Mouse (Mus musculus): ENCODE measurements around the gene Zhx3. TPM values are rescaled to one million over a fixed set of nuclear protein-coding genes. Genes with fewer than 3 reads are reported as not detected.

Gene Zhx3
- polyA plus RNA-seq, 1 experiment from 2014 or later: 15.5 TPM

GRCm38 (mm10) chr2:160778034-160778433, 94.8 kb downstream of the Zhx3 start:
- no peak overlapping the region for H3K4me2 ChIP-seq (ENCODE audit: low read depth, low read length)
- no peak for ATAC-seq (ENCODE audit: low read depth)

DNA sequence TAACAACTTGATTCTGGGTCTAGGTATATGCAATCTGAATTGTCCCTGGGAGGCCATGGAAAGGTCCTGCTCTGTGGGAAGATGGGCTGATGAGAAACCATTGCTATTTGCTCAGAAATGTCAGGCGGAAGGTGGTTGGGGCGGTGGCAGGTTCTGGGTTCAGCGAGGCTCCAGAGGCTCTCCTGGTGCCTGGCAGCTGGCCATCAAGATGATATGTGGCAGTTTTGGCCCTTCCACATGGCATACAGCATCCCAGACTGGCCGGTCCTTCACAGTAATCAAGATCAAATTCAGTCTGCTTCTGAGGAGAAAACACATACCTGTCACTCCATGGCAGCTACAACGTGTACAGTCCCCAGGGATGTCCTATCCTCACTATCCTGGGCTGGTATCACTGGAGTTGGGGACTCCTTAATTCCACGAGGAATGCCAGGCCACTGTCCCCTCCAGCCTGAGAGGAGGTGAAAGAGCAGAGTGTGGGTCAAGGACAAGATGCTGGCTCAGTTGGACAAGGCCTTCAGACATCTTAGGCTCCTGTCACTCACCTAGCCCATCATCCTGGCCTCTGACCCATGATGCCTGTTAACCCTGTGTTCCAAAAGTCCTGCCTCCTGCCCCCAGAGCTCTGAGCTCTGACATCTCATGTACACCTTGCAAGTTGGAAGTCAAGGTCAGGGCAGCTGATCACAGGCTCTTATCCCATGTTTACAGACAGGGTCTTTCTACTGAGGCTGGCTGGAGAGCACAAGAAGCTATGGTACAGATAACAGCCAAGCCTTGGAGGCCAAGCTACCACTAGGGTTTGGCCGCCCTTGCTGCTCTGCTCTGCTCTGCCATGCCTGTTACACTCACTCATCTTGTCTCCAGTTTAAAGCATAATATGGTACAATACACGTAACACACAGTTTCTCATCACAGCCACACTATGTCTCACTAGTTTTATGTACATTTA, 101.2 kb downstream of the Zhx3 start:
- Histone ChIP-seq H3K4me1 (ENCODE audit: control insufficient read depth, insufficient read depth, low read length) (no peaks in the 10 kb centered on the region), H3K9ac (replicated peaks; ENCODE audit: low read depth, low read length) (no peak overlapping the region), H3K4me2 (ENCODE audit: low read depth, low read length) (no peak overlapping the region), H3K36me3 (ENCODE audit: control insufficient read depth, insufficient read depth, low read length) (peaks cover 3% of the 10 kb centered on the region; the same call in 1 of the 2 replicates), H3K9me3 (ENCODE audit: control insufficient read depth, low read length) (no peaks in the 10 kb centered on the region), H3K27me3 (ENCODE audit: control insufficient read depth, insufficient read depth, low read length) (no peaks in the 10 kb centered on the region), H3K4me3 (ENCODE audit: low read depth, low read length) (no peak overlapping the region), H3K27ac (ENCODE audit: low read depth, low read length) (no peak overlapping the region)
- 89% methylated on average over 8 of the region's 8 CpGs for WGBS
- no peak for ATAC-seq (ENCODE audit: low read depth)

More at GRCm38 (mm10) chr2:160778034-160778433, 94.8 kb downstream of the Zhx3 start:
- Histone ChIP-seq H3K4me1 (ENCODE audit: control insufficient read depth, insufficient read depth, low read length) (no peaks in the 10 kb centered on the region), H3K9ac (replicated peaks; ENCODE audit: low read depth, low read length) (no peak overlapping the region), H3K27ac (ENCODE audit: low read depth, low read length) (no peak overlapping the region), H3K9me3 (ENCODE audit: control insufficient read depth, low read length) (no peaks in the 10 kb centered on the region), H3K36me3 (ENCODE audit: control insufficient read depth, insufficient read depth, low read length) (no peaks in the 10 kb centered on the region), H3K4me3 (ENCODE audit: low read depth, low read length) (no peak overlapping the region), H3K27me3 (ENCODE audit: control insufficient read depth, insufficient read depth, low read length) (no peaks in the 10 kb centered on the region)
- WGBS: 88% methylated on average over 2 of the region's 2 CpGs

GRCm38 (mm10) chr2:160770871-160771270, 101.9 kb downstream of the Zhx3 start:
- 96% methylated on average over 1 of the region's 1 CpGs for WGBS

DNA sequence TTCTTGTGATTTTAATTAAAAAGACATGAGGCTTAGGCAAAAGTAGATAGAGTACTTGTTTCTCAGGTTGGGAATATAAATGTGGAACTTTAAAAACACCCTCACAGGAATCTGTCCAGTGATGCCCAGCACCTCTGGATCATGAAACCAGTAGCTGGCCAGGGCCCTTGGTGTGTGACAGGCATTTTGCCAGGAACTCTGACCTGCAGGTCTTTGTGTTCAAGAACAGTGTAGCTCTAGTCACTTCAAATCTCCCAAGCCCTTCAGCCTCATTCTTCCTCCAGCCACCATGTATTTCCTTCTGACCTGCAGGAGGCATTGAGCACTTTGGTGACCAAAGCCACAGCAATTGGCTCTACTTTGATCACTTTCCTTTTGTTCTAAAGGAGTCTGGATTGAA, 102.4 kb downstream of the Zhx3 start:
- Histone ChIP-seq H3K27me3 (ENCODE audit: control insufficient read depth, insufficient read depth, low read length) (no peaks in the 10 kb centered on the region), H3K9ac (replicated peaks; ENCODE audit: low read depth, low read length) (no peak overlapping the region), H3K4me1 (ENCODE audit: control insufficient read depth, insufficient read depth, low read length) (no peaks in the 10 kb centered on the region; the same call in 1 of the 2 replicates), H3K4me3 (ENCODE audit: low read depth, low read length) (no peak overlapping the region), H3K27ac (ENCODE audit: low read depth, low read length) (no peak overlapping the region), H3K36me3 (ENCODE audit: control insufficient read depth, insufficient read depth, low read length) (peaks cover 3% of the 10 kb centered on the region; the same call in 1 of the 2 replicates), H3K9me3 (ENCODE audit: control insufficient read depth, low read length) (no peaks in the 10 kb centered on the region), H3K4me2 (ENCODE audit: low read depth, low read length) (no peak overlapping the region)
- no peak for ATAC-seq (ENCODE audit: low read depth)

More at GRCm38 (mm10) chr2:160770871-160771270, 101.9 kb downstream of the Zhx3 start:
- Histone ChIP-seq H3K27me3 (ENCODE audit: control insufficient read depth, insufficient read depth, low read length) (no peaks in the 10 kb centered on the region), H3K9ac (replicated peaks; ENCODE audit: low read depth, low read length) (no peak overlapping the region), H3K4me1 (ENCODE audit: control insufficient read depth, insufficient read depth, low read length) (no peaks in the 10 kb centered on the region; the same call in 1 of the 2 replicates), H3K4me3 (ENCODE audit: low read depth, low read length) (no peak overlapping the region), H3K4me2 (ENCODE audit: low read depth, low read length) (no peak overlapping the region), H3K9me3 (ENCODE audit: control insufficient read depth, low read length) (no peaks in the 10 kb centered on the region), H3K27ac (ENCODE audit: low read depth, low read length) (no peak overlapping the region), H3K36me3 (ENCODE audit: control insufficient read depth, insufficient read depth, low read length) (peaks cover 3% of the 10 kb centered on the region; the same call in 1 of the 2 replicates)
- no peak for ATAC-seq (ENCODE audit: low read depth)

DNA sequence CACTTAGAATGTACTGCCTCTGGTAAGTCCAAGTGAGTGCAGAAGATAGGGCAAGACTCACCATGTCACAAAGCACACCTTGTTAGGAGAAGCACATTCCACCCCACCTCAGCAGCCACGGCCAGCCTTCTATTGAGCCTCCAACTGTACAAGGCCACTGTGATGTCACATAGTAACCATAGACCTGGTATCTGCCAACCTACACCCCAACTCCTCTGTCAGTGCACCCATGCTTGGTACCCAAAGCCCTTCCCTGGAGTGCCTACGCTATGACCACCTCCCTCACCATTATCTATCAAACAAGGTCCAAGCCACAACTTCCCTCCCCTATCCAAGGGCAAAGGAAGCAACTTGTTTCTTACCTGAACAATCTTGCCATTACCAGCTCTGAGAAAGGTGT, 103.8 kb downstream of the Zhx3 start:
- WGBS: 98% methylated on average over 2 of the region's 2 CpGs
- no peak for ATAC-seq (ENCODE audit: low read depth)

DNA sequence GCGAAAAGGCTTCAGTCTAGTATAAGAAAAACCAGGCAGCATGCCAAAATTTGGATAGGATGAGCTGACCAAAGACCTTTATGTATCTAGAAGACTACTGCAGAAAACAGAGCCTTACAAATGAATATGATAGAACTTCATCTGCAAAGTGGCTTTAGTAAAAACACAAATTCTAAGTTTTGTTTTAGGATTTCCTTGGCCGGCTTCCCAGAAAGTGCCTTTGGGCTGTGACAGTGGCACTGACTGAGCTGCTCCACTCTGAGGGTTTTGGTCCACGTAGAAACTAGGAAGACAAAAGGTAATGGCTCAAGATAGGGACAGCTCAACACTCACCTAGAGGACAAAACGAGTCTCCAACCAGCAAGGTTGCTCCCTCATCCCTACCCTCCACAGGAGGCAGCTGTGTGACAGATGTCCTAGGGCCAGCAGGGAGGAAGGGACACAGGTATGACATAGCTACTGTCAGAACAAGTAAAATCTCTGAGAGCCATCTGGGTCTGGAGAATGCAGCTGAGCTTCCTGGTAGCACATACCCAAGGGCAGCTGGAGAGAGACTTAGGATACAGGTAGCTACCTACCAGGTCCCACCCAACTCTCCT, 104.6 kb downstream of the Zhx3 start:
- Histone ChIP-seq H3K27ac (ENCODE audit: low read depth, low read length) (no peak overlapping the region), H3K4me3 (ENCODE audit: low read depth, low read length) (no peak overlapping the region), H3K4me1 (ENCODE audit: control insufficient read depth, insufficient read depth, low read length) (no peaks in the 10 kb centered on the region; the same call in 1 of the 2 replicates), H3K36me3 (ENCODE audit: control insufficient read depth, insufficient read depth, low read length) (peaks cover 4% of the 10 kb centered on the region), H3K4me2 (ENCODE audit: low read depth, low read length) (no peak overlapping the region), H3K9ac (replicated peaks; ENCODE audit: low read depth, low read length) (no peak overlapping the region), H3K27me3 (ENCODE audit: control insufficient read depth, insufficient read depth, low read length) (no peaks in the 10 kb centered on the region), H3K9me3 (ENCODE audit: control insufficient read depth, low read length) (no peaks in the 10 kb centered on the region)
- WGBS: 83% methylated on average over 4 of the region's 4 CpGs
- ATAC-seq (ENCODE audit: low read depth): no peak

More for the DNA sequence above, 103.8 kb downstream of the Zhx3 start:
- Histone ChIP-seq H3K9ac (replicated peaks; ENCODE audit: low read depth, low read length) (no peak overlapping the region), H3K9me3 (ENCODE audit: control insufficient read depth, low read length) (no peaks in the 10 kb centered on the region), H3K4me3 (ENCODE audit: low read depth, low read length) (no peak overlapping the region), H3K36me3 (ENCODE audit: control insufficient read depth, insufficient read depth, low read length) (peaks cover 3% of the 10 kb centered on the region; the same call in 1 of the 2 replicates), H3K4me1 (ENCODE audit: control insufficient read depth, insufficient read depth, low read length) (no peaks in the 10 kb centered on the region; the same call in 1 of the 2 replicates), H3K27me3 (ENCODE audit: control insufficient read depth, insufficient read depth, low read length) (no peaks in the 10 kb centered on the region), H3K27ac (ENCODE audit: low read depth, low read length) (no peak overlapping the region), H3K4me2 (ENCODE audit: low read depth, low read length) (no peak overlapping the region)

- no peak overlapping the region for H3K9ac ChIP-seq (replicated peaks; ENCODE audit: low read depth, low read length)
- peaks cover 14% of the 10 kb centered on the region for H3K36me3 ChIP-seq (ENCODE audit: control insufficient read depth, insufficient read depth, low read length)
- H3K4me3 ChIP-seq (ENCODE audit: low read depth, low read length): no peak overlapping the region
- H3K9me3 ChIP-seq (ENCODE audit: control insufficient read depth, low read length): no peaks in the 10 kb centered on the region
- 92% methylated on average over 2 of the region's 2 CpGs for WGBS
- no peak for ATAC-seq (ENCODE audit: low read depth)
- no peaks in the 10 kb centered on the region for H3K27me3 ChIP-seq (ENCODE audit: control insufficient read depth, insufficient read depth, low read length)
- no peaks in the 10 kb centered on the region; the same call in 1 of the 2 replicates for H3K4me1 ChIP-seq (ENCODE audit: control insufficient read depth, insufficient read depth, low read length)
- H3K27ac ChIP-seq (ENCODE audit: low read depth, low read length): no peak overlapping the region
- no peak overlapping the region for H3K4me2 ChIP-seq (ENCODE audit: low read depth, low read length)
Observed at GRCm38 (mm10) chr2:160767201-160767600, 105.6 kb downstream of the Zhx3 start.

DNA sequence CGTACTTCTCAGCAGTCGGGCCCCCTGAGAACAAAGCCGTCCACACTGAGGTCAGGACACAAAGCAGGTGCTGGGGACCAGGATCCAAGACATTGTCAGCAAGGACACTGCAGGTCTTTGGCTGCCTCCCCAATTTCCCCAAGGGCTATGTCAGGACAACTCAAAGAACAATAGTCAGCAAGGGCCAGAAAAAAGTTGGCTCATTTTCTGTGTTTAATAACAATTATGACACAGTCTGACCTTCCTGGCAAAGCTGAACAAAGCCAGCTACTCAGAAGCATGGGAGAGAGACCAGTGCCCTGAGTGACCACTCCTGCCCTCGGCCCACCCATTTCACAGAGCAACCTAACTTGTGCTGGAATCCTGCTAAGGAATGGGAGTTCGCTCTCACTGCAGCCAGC, 106.4 kb downstream of the Zhx3 start:
- no peak overlapping the region for H3K27ac ChIP-seq (ENCODE audit: low read depth, low read length)
- H3K4me3 ChIP-seq (ENCODE audit: low read depth, low read length): no peak overlapping the region
- H3K4me1 ChIP-seq (ENCODE audit: control insufficient read depth, insufficient read depth, low read length): no peaks in the 10 kb centered on the region; the same call in 1 of the 2 replicates
- no peak for ATAC-seq (ENCODE audit: low read depth)
- peaks cover 22% of the 10 kb centered on the region for H3K36me3 ChIP-seq (ENCODE audit: control insufficient read depth, insufficient read depth, low read length)
- H3K9ac ChIP-seq (replicated peaks; ENCODE audit: low read depth, low read length): no peak overlapping the region
- no peaks in the 10 kb centered on the region for H3K9me3 ChIP-seq (ENCODE audit: control insufficient read depth, low read length)
- WGBS: 63% methylated on average over 5 of the region's 5 CpGs
- H3K4me2 ChIP-seq (ENCODE audit: low read depth, low read length): no peak overlapping the region
- H3K27me3 ChIP-seq (ENCODE audit: control insufficient read depth, insufficient read depth, low read length): no peaks in the 10 kb centered on the region

DNA sequence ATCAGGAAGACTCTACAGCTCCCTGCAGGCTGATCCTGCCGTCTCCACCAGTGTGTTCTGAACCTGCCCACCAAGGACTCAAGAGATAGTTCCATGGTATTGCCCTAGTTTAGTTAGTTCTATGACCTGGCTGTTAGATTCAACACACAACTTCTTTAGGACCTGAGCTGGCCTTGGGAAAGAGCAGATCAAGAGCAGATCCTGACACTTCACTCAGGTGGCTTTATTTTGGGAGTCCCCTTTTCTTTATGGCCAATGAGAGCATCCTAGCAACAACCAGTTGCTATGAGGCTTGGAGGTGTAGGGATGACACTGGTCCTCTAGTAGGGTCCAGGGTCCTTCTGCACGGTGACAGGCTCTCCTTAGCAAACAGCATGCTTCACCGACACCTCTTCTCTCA, 107.7 kb downstream of the Zhx3 start:
- ATAC-seq (ENCODE audit: low read depth): no peak
- Histone ChIP-seq H3K27me3 (ENCODE audit: control insufficient read depth, insufficient read depth, low read length) (no peaks in the 10 kb centered on the region), H3K4me3 (ENCODE audit: low read depth, low read length) (no peak overlapping the region), H3K4me1 (ENCODE audit: control insufficient read depth, insufficient read depth, low read length) (no peaks in the 10 kb centered on the region; the same call in 1 of the 2 replicates), H3K4me2 (ENCODE audit: low read depth, low read length) (no peak overlapping the region), H3K9ac (replicated peaks; ENCODE audit: low read depth, low read length) (no peak overlapping the region), H3K9me3 (ENCODE audit: control insufficient read depth, low read length) (no peaks in the 10 kb centered on the region), H3K27ac (ENCODE audit: low read depth, low read length) (no peak overlapping the region), H3K36me3 (ENCODE audit: control insufficient read depth, insufficient read depth, low read length) (peaks cover 31% of the 10 kb centered on the region)
- 82% methylated on average over 3 of the region's 3 CpGs for WGBS

Data from neural tube, embryonic 14.5 days (tissue).